Mouse (Mus musculus) liver, adult 2 months (tissue): ENCODE data around the gene Elmo3.

Experiments used
- CTCF ChIP-seq: fragments of 200-500 bp; IDR thresholded peaks from 2 replicates; pipeline ENCODE4 v1.5.1; 2011; ENCODE audit warnings: low read depth, low read length, control low read depth
- POLR2A ChIP-seq: fragments of 200-500 bp; IDR thresholded peaks from 2 replicates; pipeline ENCODE4 v1.6.1; 2011; ENCODE audit warnings: low read length, control low read depth; ENCODE audit not compliant: insufficient read depth; ENCODE audit errors: extremely low read depth

- no peak for TF ChIP-seq CTCF
- no peak for TF ChIP-seq POLR2A
Observed at GRCm38 (mm10) chr8:105268342-105269074, 36.9 kb upstream of the Elmo3 start.
